Mouse (Mus musculus): ENCODE measurements around the gene Asap2.
"Not testable (repeated sequence)": the region's sequence is repeated elsewhere in the genome, so short reads cannot be mapped to it uniquely, and the experiment has no call there.

Asap2 gene

GRCm38 (mm10) chr12:20990132-20990531 is at the start of gene Asap2:
Gene Asap2, plus strand, starts transcription at chr12:20990459.
- peak; percentile 9 to 11 for DNase-seq (ENCODE audit: low spot score in 2 of 2)

GRCm38 (mm10) chr12:20947051-20947997 is 42.9 kb upstream of the Asap2 start:
- DNase-seq (ENCODE audit: low spot score in 2 of 2) = not testable (repeated sequence)

GRCm38 (mm10) chr12:20990579-20990978 is 320 bp downstream of the Asap2 start:
- DNase-seq (ENCODE audit: low spot score in 2 of 2) = not testable (repeated sequence)

GRCm38 (mm10) chr12:21030875-21031274 is 40.6 kb downstream of the Asap2 start:
- not testable (repeated sequence) for DNase-seq (ENCODE audit: low spot score in 2 of 2)

- DNase-seq (ENCODE audit: low spot score in 2 of 2) = not testable (repeated sequence)
These were observed 56.5 kb downstream of the Asap2 start for GRCm38 (mm10) chr12:21046716-21047115.

DNA sequence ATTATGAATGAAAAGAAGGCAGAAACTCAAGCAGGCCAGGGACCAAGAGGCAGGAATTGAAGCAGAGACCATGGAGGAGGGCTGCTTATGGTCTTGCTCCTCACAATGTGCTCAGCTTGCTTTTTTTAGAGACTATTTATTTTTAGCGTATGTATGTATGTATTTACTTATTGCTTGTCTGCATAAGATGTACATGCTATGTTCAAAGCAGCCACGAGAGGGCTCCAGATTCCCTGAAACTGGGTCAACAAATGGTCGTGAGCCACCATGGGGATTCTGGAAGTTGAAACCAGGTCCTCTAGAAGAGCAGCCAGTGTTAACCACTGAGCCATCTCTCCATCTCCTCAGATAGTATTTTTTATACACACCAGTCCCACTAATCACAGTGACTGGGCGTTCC is 85.5 kb downstream of the Asap2 start:
- DNase-seq (ENCODE audit: low spot score in 2 of 2) = peak; percentile 24 to 64

- peak in 1 of 2 experiments; percentile 11 for DNase-seq (ENCODE audit: low spot score in 2 of 2)
These were observed 99.9 kb downstream of the Asap2 start for GRCm38 (mm10) chr12:21090168-21090567.

DNA sequence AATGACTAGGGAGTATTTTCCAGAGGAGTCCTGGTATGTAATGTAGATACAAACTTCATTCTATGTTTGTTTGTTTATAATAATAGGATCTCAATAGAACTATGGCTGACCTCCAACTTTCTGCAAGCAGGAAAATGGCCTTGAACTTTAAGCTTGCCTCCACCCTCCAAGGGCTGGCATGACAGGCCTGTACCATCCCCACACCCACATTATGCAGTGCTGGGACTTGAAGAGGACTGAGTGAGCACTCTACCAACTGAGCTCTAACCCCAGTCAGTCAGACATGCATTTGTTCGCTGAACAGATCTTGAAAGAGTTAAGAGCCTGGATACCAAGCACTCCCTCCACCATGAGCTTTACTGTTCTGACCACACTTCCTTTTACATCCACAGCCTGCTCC is 102.2 kb downstream of the Asap2 start:
- not testable (repeated sequence) for DNase-seq (ENCODE audit: low spot score in 2 of 2)

GRCm38 (mm10) chr12:21097806-21098325 is 107.6 kb downstream of the Asap2 start:
- not testable (repeated sequence) for DNase-seq (ENCODE audit: low spot score in 2 of 2)

DNA sequence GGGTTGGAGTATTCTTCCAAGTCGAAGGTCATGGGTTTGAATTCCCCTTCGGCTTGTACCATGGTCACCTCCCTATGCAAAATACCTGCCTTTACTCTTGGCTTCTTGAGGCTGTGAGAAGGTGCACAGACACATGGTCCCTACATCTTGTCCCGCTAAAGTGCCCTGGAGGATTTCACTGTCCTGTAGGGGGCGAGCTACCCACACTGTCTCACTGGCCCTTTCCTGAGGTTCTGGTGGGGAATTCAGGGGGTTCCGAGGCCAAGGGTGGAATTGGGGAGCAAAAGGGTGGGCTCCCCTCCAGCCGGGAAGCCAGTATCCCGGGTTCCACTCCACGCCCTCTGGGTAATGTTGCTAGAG is 120.8 kb downstream of the Asap2 start:
- DNase-seq (ENCODE audit: low spot score in 2 of 2) = not testable (repeated sequence)

DNA sequence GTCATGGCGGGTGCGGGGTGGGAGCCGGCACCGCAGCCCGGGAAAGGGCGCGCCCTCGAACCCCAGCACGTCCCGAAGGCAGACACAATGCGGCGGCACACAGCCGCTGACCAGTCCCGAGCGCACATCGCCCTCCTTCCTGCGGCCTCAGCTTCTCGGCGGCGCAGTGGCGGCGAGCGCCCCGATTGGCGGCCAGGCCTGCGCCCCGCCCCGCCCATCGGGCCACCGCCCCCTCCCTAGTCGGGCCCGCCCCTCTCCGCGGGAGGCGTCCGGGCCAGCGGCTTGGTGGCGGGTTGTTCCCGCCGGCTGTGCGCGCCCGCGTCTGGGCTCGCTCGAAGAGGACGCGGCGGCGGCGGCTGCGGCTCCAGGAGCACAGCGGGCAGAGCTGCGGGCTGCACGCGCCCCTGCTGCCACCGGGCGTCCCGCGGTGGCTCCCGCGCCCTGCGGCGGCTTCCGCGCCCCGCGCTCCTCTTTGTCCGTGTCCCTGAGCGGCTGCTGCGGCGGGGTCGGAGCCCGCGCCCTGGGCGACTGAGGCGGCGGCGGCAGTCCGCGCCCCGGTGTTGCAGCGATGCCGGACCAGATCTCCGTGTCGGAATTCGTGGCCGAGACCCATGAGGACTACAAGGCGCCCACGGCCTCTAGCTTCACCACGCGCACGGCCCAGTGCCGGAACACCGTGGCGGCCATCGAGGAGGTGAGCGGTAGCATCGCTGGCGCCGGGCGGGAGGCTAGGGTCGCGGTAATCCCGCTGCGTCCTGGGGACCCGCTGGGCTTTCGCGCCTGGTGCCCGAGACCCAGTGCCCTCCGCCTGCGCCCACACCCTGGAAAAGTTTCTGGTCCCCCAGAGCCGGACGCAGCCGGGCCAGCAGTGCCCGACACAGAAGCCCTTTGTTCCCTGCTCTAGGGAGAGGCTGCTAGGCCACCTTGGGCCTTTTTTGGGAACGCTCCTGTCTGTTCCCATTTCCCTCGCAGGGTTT is 121.5 kb downstream of the Asap2 start:
- peak; percentile 63 to 69 for DNase-seq (ENCODE audit: low spot score in 2 of 2)

GRCm38 (mm10) chr12:21112453-21112857 is 122.2 kb downstream of the Asap2 start:
- peak in 1 of 2 experiments; percentile 25 for DNase-seq (ENCODE audit: low spot score in 2 of 2)

- DNase-seq (ENCODE audit: low spot score in 2 of 2) = no peak
These were observed 129.2 kb downstream of the Asap2 start for GRCm38 (mm10) chr12:21119446-21119845.

DNA sequence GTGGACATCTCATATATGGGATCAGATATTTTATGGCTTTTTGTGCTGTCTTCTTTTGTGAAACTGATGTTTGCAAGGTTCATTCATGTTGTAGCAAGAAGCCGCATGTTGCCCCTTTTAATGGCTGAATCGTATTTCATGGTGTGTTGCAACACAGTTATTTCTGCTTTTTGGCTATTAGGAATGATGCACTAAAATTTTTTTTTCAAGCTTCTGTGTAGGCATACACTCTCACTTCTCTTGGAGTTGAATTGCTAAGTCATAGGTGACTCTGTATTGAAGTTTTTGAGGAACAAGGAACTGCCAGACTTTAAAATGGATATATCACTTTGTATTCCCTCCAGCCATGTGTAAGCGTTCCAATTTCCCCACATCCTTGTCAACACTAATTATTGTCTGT is 132.6 kb downstream of the Asap2 start:
- DNase-seq (ENCODE audit: low spot score in 2 of 2) = no peak

- DNase-seq (ENCODE audit: low spot score in 2 of 2) = no peak
These were observed 133.4 kb downstream of the Asap2 start for GRCm38 (mm10) chr12:21123647-21124046.

DNA sequence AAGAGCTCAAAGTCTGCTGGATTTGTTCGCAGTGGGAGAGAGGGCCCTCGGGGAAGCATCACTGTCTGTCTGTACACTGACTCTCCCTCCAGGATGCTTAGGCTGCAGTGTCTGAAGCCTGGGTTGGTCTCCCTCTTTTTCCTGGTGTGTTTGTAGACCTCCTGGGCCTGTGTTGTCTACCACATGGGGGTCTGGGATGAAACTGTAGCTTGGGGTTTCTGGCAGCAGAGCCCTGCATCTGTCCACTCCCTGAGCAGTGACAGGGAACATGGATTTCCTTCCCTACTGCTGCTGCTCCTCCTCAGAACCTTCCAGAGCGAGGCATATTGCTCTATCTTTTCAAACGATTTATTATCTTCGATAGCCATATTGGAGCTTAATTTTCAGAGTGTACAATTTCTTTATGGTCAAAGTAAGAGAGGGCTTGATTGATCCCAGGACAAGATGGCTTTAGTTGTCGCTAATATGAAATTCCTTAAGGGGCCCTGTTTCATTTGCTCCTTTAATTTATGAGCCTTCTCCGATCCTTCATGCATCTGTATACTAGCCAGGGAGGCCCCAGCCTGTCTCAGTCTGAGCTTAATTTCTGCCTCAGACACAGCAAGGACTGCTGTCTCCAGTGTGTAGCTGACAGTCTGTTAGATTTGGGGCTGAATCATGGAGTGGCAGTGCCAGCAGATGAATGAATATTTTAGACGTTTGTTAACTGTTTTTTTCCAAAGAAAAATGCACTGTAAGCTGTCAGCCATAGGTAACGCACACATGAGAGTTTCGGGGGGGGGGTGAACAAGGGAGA is 135.6 kb downstream of the Asap2 start:
- DNase-seq (ENCODE audit: low spot score in 2 of 2) = no peak

DNA sequence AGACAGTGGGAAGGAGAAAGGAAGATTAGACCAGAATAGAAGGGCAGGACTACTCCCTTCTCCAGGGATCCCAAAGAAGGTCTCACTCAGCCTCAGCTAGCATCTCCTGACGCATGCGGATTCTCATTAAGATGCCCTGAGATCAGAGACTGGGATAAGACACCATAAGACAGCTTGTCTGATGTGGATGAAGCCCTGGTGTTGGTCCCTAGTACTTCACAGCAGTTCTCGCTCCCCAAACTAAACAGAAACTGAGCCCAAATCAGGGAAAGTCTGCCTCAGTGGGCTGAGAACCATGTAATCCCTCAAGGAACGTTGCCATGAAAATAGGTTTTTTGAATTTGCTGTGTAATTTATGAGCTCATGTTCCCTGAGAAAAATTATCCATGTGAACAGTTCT is 136.3 kb downstream of the Asap2 start:
- DNase-seq (ENCODE audit: low spot score in 2 of 2) = no peak

DNA sequence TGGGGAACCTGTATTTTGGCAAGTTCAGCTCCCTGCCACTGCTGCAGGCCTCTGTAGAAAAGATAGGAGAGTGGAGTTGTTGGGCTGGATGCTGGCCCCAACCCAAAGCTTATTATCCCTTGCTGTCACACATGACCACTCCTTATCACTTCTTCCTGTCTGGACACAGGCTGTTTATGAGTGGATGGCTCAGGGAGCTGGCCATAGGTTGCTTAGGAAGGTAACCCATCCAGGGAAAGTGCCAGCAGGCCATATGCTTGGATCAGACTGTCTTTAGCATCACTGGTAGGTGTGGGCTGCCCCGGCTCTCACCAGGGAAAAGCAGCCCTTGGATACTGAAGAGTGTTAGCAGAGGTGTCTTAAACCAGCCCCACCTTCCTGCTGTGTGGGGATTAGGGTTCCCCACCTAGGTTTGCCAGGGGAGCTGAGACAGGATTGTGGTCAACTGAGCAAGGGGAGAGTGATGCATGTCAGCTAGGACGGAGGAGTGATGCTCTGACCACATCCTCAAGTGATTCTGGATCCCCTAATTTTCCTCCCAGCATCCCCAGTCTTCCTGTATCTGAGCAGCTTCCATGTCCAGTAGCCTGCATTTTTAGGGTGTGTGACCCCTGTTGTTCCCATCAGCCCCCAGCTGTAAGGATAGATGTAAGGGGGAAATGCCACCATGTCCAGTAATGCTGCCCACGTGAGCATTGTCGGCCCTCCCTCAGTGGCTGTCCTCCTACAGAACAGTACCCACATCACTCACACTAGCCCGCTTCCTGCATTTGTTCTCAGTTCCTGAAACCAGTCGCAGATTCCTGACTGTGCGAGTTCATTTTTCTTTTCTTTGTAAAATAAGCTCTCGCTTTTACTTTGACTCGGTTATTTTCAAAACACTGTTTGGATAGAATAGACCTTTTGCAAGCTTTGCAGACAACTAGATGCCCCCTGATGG is 138.9 kb downstream of the Asap2 start:
- no peak for DNase-seq (ENCODE audit: low spot score in 2 of 2)

- DNase-seq (ENCODE audit: low spot score in 2 of 2) = no peak
These were observed 140.1 kb downstream of the Asap2 start for GRCm38 (mm10) chr12:21130274-21130823.

GRCm38 (mm10) chr12:21132537-21132936 is 142.3 kb downstream of the Asap2 start:
- DNase-seq (ENCODE audit: low spot score in 2 of 2) = no peak

All from spleen, postnatal 14 days (tissue).